Mouse (Mus musculus) olfactory bulb, adult 2 months (tissue): ENCODE measurements around the gene Skil.

ENCODE experiments used
- CTCF ChIP-seq: fragments of 200-500 bp; IDR thresholded peaks from 2 replicates; pipeline ENCODE4 v1.5.1; 2012; ENCODE audit warnings: low read depth, mild to moderate bottlenecking, low read length, moderate library complexity; ENCODE audit not compliant: insufficient read depth
- POLR2A ChIP-seq: fragments of 200-500 bp; IDR thresholded peaks from 2 replicates; pipeline ENCODE4 v1.6.1; 2012; ENCODE audit warnings: mild to moderate bottlenecking, low read depth, low read length, moderate library complexity; ENCODE audit not compliant: insufficient read depth

DNA sequence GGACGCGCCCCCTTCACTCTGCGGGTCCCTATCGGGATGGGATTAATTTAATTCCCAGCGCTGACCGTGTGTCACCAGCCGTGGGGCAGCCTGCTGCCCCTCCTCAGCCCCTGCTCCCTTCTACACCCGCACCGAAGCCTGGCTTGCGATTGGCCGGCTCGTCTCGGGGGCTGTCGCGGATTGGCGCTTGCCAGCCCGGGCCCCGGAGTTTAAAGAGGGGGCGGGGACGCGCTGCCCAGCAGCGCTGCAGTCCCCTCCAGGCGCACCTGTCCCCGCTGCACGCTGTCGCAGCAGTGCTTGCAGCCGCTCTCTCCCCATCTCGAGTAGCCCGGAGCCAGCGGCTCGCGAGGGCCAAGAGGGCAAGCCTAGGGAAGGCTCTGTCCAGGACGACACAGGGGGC is 54.8 kb downstream of the Skil start, which contains the start of gene Cldn11:
- TF ChIP-seq CTCF (no peak), POLR2A (no peak)
